Mouse (Mus musculus): ENCODE measurements at regions not wholly inside any gene's neighbourhood (a gene's known extent, or its start where the extent isn't known, plus 50 kb on each side); places are given as distances from the start of the nearest gene placed in this dataset.

DNA sequence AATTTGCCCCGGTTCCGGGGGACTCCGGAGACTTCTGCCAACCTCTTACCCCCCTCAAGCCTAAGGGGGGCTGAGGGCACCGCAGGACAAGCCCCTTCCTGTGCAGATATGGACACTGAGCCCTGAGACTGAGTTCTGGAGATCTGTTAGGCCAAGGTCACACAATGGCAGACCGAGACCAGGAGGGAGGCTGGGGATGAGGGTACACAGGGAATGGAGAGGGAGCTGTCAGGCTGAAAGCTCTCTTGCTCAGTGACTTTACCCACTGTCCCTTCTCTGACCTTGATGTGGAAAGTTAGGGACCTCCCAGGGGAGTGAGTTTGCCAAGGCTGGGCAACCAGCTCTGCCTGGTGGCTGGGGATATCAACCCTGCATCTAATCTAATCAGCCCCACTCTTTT is 82.7 kb downstream of the Cstad start:
- DNase-seq (ENCODE audit: low spot score in 2 of 2), result no peak

GRCm38 (mm10) chr2:30676833-30677459 is 82.1 kb downstream of the Cstad start:
- peak; percentile 65 to 80 for DNase-seq (ENCODE audit: low spot score in 2 of 2)

DNA sequence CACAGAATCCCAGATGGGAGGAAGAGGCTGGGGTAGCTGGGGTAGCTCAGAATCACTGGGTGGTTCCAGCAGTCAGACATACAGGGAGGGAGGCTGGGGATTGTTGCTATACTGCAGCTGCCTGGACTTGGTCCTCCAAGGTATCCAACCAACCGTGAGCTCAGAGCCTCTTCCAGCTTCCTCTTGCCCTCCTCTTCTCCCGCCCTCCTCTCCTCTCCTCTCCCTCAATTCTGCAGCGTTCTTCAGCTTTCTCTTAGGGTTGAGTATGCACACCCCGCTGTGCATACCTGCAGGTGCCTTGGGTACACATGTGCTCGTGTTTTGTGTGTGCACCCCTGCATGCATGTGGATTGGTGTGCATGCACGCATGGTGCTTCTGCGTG is 81.6 kb downstream of the Cstad start:
- DNase-seq (ENCODE audit: low spot score in 2 of 2), result no peak

DNA sequence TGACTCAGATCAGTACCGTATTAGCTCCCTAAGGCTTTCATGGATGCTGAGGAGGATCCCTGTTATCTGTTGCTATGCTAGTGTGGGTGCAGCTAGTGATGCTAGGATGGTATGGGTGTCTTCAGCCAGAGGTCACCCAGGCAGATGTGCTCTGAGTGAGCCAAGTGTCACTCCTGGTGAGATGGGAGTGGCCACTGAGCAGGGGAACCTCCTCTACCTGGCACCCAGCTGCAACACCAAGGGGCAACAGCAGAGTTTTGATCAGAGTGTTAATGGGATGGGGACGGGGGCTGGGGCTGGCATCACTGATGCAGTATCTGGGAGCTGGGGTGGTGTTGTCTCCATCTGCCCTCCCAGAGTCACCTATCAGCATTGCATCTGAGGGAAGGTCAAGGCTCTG is 81.0 kb downstream of the Cstad start:
- DNase-seq (ENCODE audit: low spot score in 2 of 2), result no peak

GRCm38 (mm10) chr2:30670836-30671586 is 76.2 kb downstream of the Cstad start:
- DNase-seq (ENCODE audit: low spot score in 2 of 2), result no peak

DNA sequence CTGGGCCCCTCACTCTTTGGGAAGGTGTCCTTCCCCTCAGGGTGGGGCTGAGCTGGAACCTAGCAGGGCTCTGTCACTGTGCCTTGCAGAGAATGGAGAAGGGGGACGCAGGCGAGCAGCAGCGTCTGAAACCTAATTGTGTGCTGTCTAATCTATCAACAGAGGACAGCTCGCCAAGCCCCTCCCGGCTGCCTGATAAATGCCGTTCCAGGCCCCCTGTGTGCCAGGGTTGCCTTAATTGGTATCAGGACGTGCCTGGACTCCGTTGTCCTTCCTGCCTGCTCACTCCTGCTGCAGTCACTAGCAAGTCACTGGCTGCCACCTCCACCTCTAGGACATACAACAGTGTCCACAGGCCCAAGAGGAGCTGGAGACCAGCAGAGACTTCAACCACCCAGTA is 72.6 kb downstream of the Cstad start:
- DNase-seq (ENCODE audit: low spot score in 2 of 2), result no peak

- no peak for DNase-seq (ENCODE audit: low spot score in 2 of 2)
Observed at GRCm38 (mm10) chr2:30661147-30661546, 66.3 kb downstream of the Cstad start.

DNA sequence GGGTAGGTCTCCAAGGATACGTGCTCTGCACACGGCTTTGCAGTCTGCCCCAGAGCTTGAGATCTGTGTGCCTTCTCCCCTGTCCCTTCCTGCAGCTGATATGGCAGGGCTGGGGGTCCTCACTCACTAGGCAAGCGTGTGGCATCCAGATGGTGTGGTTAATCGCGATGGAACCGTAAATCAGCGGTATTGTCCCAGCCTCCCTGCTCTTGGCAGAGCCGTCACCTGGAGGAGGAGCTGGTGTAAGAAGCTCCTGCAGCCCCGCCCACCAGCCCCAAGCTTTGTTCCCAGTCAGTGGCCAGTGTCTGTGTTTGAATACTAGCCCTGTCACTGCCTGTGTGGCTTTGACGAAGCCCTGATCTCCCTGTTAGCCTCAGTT is 65.8 kb downstream of the Cstad start:
- DNase-seq (ENCODE audit: low spot score in 2 of 2), result no peak

DNA sequence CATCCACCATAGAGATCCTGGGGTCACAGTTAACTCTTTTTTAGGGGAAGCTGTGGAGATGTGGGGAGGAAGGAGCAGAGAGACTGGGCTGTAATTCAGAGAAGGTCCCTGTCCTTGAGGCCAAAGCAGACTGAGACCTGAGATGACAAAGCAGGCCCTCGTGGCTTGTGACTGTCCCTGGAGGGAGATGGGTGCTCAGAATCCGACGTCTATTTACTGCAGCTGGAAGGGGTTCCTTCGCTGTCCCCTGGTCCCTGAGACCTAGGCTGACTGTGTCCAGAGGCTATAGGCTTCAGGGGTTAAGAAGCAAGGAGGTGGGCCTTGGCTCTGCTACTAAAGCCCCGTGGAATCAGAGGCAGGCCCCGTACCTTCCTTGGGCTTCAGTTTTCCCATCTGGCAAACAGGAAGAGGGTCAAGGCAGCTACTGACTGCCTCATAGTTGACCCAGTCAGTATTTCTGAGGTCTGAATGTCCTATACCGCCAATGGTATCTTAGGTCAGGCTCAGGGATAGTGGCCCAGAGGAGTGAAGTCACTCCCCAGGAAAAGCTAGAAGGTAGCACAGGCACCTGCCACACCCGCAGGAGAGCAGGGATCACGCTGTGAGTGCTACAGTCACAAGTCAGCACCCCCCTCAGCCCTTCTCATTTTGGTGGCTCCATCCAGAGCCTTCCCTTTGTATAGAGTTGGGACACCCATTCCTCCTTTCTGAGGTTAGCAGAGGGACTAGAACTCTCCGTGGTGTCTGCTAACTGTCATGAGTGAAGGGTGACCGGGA is 65.2 kb downstream of the Cstad start:
- no peak for DNase-seq (ENCODE audit: low spot score in 2 of 2)

DNA sequence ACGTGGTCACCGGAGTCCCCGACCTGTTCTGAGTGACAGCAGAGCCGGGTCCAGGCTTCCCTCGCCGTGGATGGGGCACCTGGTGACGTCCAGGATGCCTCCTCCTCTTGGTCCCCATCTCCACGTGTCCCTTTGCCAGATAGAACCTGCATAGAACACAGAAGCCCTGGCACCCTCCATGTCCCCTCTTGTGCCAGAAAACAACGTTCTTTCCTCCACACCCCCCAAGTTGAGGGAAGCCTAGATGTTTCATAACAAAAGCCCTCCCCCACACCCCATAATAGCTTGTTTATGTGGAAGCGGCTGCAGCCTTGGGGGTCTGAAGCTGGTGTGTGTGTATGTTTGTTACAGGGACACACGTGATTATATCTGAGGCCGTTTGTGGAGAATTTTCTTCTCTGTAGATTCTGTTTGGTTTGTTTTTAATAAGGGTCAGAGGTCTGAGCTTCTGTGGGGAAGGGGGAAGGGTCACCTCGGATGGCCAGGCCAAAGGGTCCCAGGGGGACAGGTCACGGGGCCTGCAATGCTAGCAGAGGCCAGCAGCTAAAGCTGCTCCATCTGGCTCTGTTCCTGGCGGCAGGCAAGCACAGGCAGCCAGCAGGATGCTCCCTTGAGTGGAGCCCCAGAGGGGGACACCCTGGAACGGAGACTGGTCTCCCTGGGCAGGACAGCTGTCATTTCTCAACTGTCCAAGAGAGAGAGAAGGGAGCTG is 64.2 kb downstream of the Cstad start:
- DNase-seq (ENCODE audit: low spot score in 2 of 2), result peak in 1 of 2 experiments; percentile 68

Small RNA genes lying in the stretch of these regions (microRNA-seq; reads per million reads assigned to microRNA genes)
- 0 to 0.21 reads per million in 2 experiments for gene Mir3089

Data from left cerebral cortex, adult 18-20 months (tissue).